Mouse (Mus musculus): ENCODE data around the gene Chid1. TPM values are rescaled to one million over a fixed set of nuclear protein-coding genes. Genes with fewer than 3 reads are reported as not detected.

The Chid1 gene
- polyA plus RNA-seq, 1 experiment from 2014 or later: 39.2 TPM

DNA sequence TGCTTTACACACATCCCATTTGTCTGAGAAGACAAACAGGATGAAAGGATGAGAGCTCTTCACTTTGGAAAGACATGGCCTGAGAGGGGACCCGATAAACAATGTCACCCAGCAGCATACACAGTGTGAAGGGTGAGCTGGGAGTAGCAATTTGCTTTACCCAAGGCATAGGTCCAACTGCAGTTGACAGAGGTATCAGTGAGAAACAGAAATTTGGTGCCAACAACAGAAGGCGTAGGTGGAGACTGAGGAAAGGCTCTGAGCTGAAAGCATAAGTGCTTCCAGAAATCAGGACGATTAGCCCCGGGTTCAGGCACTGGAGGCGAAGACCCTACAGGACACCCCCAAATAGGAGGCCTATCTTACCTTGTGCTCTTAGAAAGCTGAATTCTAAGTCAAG, 29.5 kb downstream of the Chid1 start:
- WGBS: 90% methylated on average over 5 of the region's 5 CpGs

DNA sequence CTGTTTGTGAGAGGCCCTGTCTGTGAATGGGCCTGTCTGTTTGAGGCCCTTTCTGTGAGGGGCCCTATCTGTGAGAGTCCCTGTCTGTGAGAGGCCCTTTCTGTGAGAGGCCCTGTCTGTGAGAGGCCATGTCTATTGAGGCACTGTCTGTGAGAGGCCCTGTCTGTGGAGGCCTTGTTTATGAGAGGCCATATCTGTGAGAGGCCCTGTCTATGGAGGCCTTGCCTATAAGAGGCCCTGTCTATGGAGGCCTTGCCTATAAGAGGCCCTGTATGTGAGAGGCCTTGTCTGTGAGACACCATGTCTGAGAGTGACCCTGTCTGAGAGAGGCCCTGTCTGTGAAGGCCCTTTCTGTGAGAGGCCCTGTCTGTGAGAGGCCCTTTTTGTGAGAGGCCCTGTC, 31.5 kb downstream of the Chid1 start:
- Histone ChIP-seq H3K9ac (ENCODE audit: low read depth, low read length) (peak overlapping the region; percentile 71), H3K36me3 (ENCODE audit: control insufficient read depth, insufficient read depth, low read length) (0 out of 2 replicates have a peak, but pooled peaks cover 9% of the 10 kb centered on the region), H3K27ac (ENCODE audit: low read depth, low read length) (peak overlapping the region; percentile 90), H3K4me2 (peak overlapping the region; percentile 49), H3K27me3 (replicated peaks; ENCODE audit: control insufficient read depth, insufficient read depth, low read length) (no peaks in the 10 kb centered on the region), H3K4me1 (replicated peaks; ENCODE audit: control insufficient read depth, insufficient read depth, low read length) (peaks cover 17% of the 10 kb centered on the region; the same call in 1 of the 2 replicates), H3K9me3 (ENCODE audit: control insufficient read depth, low read length) (no peaks in the 10 kb centered on the region), H3K4me3 (ENCODE audit: low read depth, low read length) (peak overlapping the region; percentile 23)
- peak; percentile 88 for ATAC-seq (replicated peaks; ENCODE audit: low FRiP score)
- no peak for DNase-seq (ENCODE audit: low spot score)

More for the DNA sequence above, 29.5 kb downstream of the Chid1 start:
- H3K9me3 ChIP-seq (ENCODE audit: control insufficient read depth, low read length): no peaks in the 10 kb centered on the region
- no peaks in the 10 kb centered on the region for H3K27me3 ChIP-seq (replicated peaks; ENCODE audit: control insufficient read depth, insufficient read depth, low read length)
- peaks cover 12% of the 10 kb centered on the region; the same call in 1 of the 2 replicates for H3K36me3 ChIP-seq (ENCODE audit: control insufficient read depth, insufficient read depth, low read length)
- no peak overlapping the region for H3K4me2 ChIP-seq
- DNase-seq (ENCODE audit: low spot score) (no peak), ATAC-seq (replicated peaks; ENCODE audit: low FRiP score) (no peak)
- no peak overlapping the region for H3K4me3 ChIP-seq (ENCODE audit: low read depth, low read length)
- H3K9ac ChIP-seq (ENCODE audit: low read depth, low read length): no peak overlapping the region
- no peak overlapping the region for H3K27ac ChIP-seq (ENCODE audit: low read depth, low read length)
- peaks cover 17% of the 10 kb centered on the region; the same call in 1 of the 2 replicates for H3K4me1 ChIP-seq (replicated peaks; ENCODE audit: control insufficient read depth, insufficient read depth, low read length)

- peak overlapping the region; percentile 59 for H3K27ac ChIP-seq (ENCODE audit: low read depth, low read length)
- 73% methylated on average over 2 of the region's 2 CpGs for WGBS
- H3K4me3 ChIP-seq (ENCODE audit: low read depth, low read length): peak overlapping the region; percentile 31
- peaks cover 9% of the 10 kb centered on the region; the same call in 1 of the 2 replicates for H3K36me3 ChIP-seq (ENCODE audit: control insufficient read depth, insufficient read depth, low read length)
- no peaks in the 10 kb centered on the region for H3K9me3 ChIP-seq (ENCODE audit: control insufficient read depth, low read length)
- H3K4me2 ChIP-seq: peak overlapping the region; percentile 49
- H3K4me1 ChIP-seq (replicated peaks; ENCODE audit: control insufficient read depth, insufficient read depth, low read length): peaks cover 17% of the 10 kb centered on the region; the same call in 1 of the 2 replicates
- peak overlapping the region; percentile 65 for H3K9ac ChIP-seq (ENCODE audit: low read depth, low read length)
- no peaks in the 10 kb centered on the region for H3K27me3 ChIP-seq (replicated peaks; ENCODE audit: control insufficient read depth, insufficient read depth, low read length)
- ATAC-seq (replicated peaks; ENCODE audit: low FRiP score): peak; percentile 68
- no peak for DNase-seq (ENCODE audit: low spot score)
These were observed 33.4 kb downstream of the Chid1 start for GRCm38 (mm10) chr7:141506278-141506677.

DNA sequence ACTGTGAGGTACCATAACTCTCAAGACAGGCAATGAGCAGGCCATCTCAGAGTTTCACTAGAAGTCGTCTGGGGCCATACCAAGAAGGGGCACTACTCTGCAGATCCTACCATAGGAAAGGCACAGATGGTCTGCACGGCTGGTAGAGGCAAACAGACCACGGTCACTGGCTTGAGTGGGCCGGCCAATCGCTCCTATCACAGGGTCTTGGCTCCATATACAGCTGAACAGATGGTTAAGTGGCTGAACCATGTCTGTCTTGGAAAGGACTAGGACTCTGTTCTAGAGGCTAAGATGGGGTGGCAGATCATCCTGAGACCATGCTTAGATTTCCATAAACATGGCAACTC, 37.1 kb downstream of the Chid1 start:
- ATAC-seq (replicated peaks; ENCODE audit: low FRiP score) (no peak), DNase-seq (ENCODE audit: low spot score) (no peak)
- Histone ChIP-seq H3K36me3 (ENCODE audit: control insufficient read depth, insufficient read depth, low read length) (peaks cover 3% of the 10 kb centered on the region; the same call in 1 of the 2 replicates), H3K4me3 (ENCODE audit: low read depth, low read length) (no peak overlapping the region), H3K4me1 (replicated peaks; ENCODE audit: control insufficient read depth, insufficient read depth, low read length) (peaks cover 7% of the 10 kb centered on the region; the same call in 1 of the 2 replicates), H3K4me2 (no peak overlapping the region), H3K9me3 (ENCODE audit: control insufficient read depth, low read length) (no peaks in the 10 kb centered on the region), H3K27me3 (replicated peaks; ENCODE audit: control insufficient read depth, insufficient read depth, low read length) (no peaks in the 10 kb centered on the region), H3K27ac (ENCODE audit: low read depth, low read length) (no peak overlapping the region), H3K9ac (ENCODE audit: low read depth, low read length) (no peak overlapping the region)
- 90% methylated on average over 5 of the region's 5 CpGs for WGBS

DNA sequence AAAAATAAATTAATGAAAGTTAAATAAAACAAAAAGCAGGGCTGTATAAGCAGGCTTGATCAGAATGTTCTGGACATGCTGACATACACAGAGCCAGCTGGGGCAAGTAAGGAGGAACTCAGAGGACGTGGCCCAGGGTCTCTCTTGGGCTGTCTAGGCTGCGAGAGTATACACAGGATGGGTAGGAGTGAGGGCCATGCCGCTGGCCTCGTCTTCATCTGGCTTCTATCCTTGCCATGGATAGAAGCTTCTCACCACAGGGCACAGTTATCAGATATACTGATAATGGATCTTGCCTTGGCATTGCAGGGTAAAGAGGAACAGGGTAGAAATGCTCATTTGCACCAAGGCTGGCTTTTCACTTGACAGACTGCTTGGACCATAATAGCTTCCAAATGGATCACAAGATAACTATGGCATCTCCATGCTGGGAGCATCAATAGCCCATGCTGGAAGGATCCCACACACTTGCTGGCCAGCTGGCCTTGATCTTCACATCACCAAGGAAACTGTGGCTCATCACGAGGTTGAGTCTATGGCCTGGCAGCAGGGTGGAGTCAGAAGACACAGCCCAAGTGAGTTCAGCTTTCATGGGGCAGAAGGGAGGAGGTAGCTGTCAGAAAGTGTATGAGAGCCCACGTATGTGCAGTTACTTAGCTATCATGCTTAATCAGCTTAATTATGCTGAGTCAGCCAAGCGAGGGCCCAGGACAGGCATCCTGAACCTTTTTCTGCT, 37.7 kb downstream of the Chid1 start:
- Histone ChIP-seq H3K27ac (ENCODE audit: low read depth, low read length) (no peak overlapping the region), H3K36me3 (ENCODE audit: control insufficient read depth, insufficient read depth, low read length) (peaks cover 3% of the 10 kb centered on the region; the same call in 1 of the 2 replicates), H3K9ac (ENCODE audit: low read depth, low read length) (no peak overlapping the region), H3K9me3 (ENCODE audit: control insufficient read depth, low read length) (no peaks in the 10 kb centered on the region), H3K4me1 (replicated peaks; ENCODE audit: control insufficient read depth, insufficient read depth, low read length) (0 out of 2 replicates have a peak, but pooled peaks cover 3% of the 10 kb centered on the region), H3K4me2 (no peak overlapping the region), H3K27me3 (replicated peaks; ENCODE audit: control insufficient read depth, insufficient read depth, low read length) (no peaks in the 10 kb centered on the region), H3K4me3 (ENCODE audit: low read depth, low read length) (no peak overlapping the region)
- DNase-seq (ENCODE audit: low spot score) (no peak), ATAC-seq (replicated peaks; ENCODE audit: low FRiP score) (no peak)
- 85% methylated on average over 7 of the region's 7 CpGs for WGBS

- DNase-seq (ENCODE audit: low spot score) (no peak), ATAC-seq (replicated peaks; ENCODE audit: low FRiP score) (no peak)
- Histone ChIP-seq H3K4me1 (replicated peaks; ENCODE audit: control insufficient read depth, insufficient read depth, low read length) (no peaks in the 10 kb centered on the region), H3K4me3 (ENCODE audit: low read depth, low read length) (no peak overlapping the region), H3K4me2 (no peak overlapping the region), H3K27me3 (replicated peaks; ENCODE audit: control insufficient read depth, insufficient read depth, low read length) (no peaks in the 10 kb centered on the region), H3K9me3 (ENCODE audit: control insufficient read depth, low read length) (no peaks in the 10 kb centered on the region), H3K9ac (ENCODE audit: low read depth, low read length) (no peak overlapping the region), H3K36me3 (ENCODE audit: control insufficient read depth, insufficient read depth, low read length) (peaks cover 7% of the 10 kb centered on the region), H3K27ac (ENCODE audit: low read depth, low read length) (no peak overlapping the region)
- 91% methylated on average over 3 of the region's 3 CpGs for WGBS
These were observed 42.1 kb downstream of the Chid1 start for GRCm38 (mm10) chr7:141497600-141497999.

- no peak for ATAC-seq (replicated peaks; ENCODE audit: low FRiP score)
- no peak for DNase-seq (ENCODE audit: low spot score)
- H3K36me3 ChIP-seq (ENCODE audit: control insufficient read depth, insufficient read depth, low read length): peaks cover 6% of the 10 kb centered on the region
- H3K4me3 ChIP-seq (ENCODE audit: low read depth, low read length): no peak overlapping the region
- H3K27ac ChIP-seq (ENCODE audit: low read depth, low read length): no peak overlapping the region
- no peaks in the 10 kb centered on the region for H3K9me3 ChIP-seq (ENCODE audit: control insufficient read depth, low read length)
- no peak overlapping the region for H3K4me2 ChIP-seq
- no peaks in the 10 kb centered on the region for H3K27me3 ChIP-seq (replicated peaks; ENCODE audit: control insufficient read depth, insufficient read depth, low read length)
- WGBS: 88% methylated on average over 4 of the region's 4 CpGs
- 0 out of 2 replicates have a peak, but pooled peaks cover 3% of the 10 kb centered on the region for H3K4me1 ChIP-seq (replicated peaks; ENCODE audit: control insufficient read depth, insufficient read depth, low read length)
- no peak overlapping the region for H3K9ac ChIP-seq (ENCODE audit: low read depth, low read length)
These were observed 43.7 kb downstream of the Chid1 start for GRCm38 (mm10) chr7:141495940-141496339.

DNA sequence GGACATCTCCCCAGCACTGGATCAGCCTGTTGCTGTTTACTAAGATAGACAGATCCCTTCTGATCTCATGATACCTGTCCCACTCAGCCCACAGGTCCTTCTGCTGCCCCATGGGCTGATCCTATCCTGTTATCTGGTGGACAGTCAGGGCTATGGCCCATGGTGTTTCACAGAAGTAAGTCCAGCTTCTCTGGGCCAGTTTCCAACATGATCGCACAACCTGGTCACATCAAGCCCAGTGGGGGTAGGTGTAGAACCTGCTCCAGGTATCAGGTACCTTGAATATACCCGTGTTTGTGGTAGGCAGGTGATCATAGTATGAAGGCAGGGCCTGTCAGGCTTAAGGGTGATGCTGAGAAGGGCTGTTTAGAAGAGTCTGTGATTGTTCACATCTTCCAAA, 44.3 kb downstream of the Chid1 start:
- H3K9me3 ChIP-seq (ENCODE audit: control insufficient read depth, low read length): no peaks in the 10 kb centered on the region
- H3K4me2 ChIP-seq: no peak overlapping the region
- H3K4me3 ChIP-seq (ENCODE audit: low read depth, low read length): no peak overlapping the region
- WGBS: 84% methylated on average over 2 of the region's 2 CpGs
- 0 out of 2 replicates have a peak, but pooled peaks cover 3% of the 10 kb centered on the region for H3K4me1 ChIP-seq (replicated peaks; ENCODE audit: control insufficient read depth, insufficient read depth, low read length)
- H3K27ac ChIP-seq (ENCODE audit: low read depth, low read length): no peak overlapping the region
- DNase-seq (ENCODE audit: low spot score) (no peak), ATAC-seq (replicated peaks; ENCODE audit: low FRiP score) (no peak)
- no peaks in the 10 kb centered on the region for H3K27me3 ChIP-seq (replicated peaks; ENCODE audit: control insufficient read depth, insufficient read depth, low read length)
- H3K9ac ChIP-seq (ENCODE audit: low read depth, low read length): no peak overlapping the region
- H3K36me3 ChIP-seq (ENCODE audit: control insufficient read depth, insufficient read depth, low read length): peaks cover 6% of the 10 kb centered on the region

GRCm38 (mm10) chr7:141493729-141494128, 45.9 kb downstream of the Chid1 start:
- Histone ChIP-seq H3K4me1 (replicated peaks; ENCODE audit: control insufficient read depth, insufficient read depth, low read length) (0 out of 2 replicates have a peak, but pooled peaks cover 3% of the 10 kb centered on the region), H3K9ac (ENCODE audit: low read depth, low read length) (no peak overlapping the region), H3K4me2 (no peak overlapping the region), H3K9me3 (ENCODE audit: control insufficient read depth, low read length) (no peaks in the 10 kb centered on the region), H3K36me3 (ENCODE audit: control insufficient read depth, insufficient read depth, low read length) (peaks cover 6% of the 10 kb centered on the region), H3K4me3 (ENCODE audit: low read depth, low read length) (no peak overlapping the region), H3K27ac (ENCODE audit: low read depth, low read length) (no peak overlapping the region), H3K27me3 (replicated peaks; ENCODE audit: control insufficient read depth, insufficient read depth, low read length) (no peaks in the 10 kb centered on the region)
- DNase-seq (ENCODE audit: low spot score) (no peak), ATAC-seq (replicated peaks; ENCODE audit: low FRiP score) (no peak)
- WGBS: 81% methylated on average over 1 of the region's 1 CpGs

Data from liver, embryonic 11.5 days (tissue).